Mouse (Mus musculus) G1E (cell line): ENCODE results near the gene Rpl22l1. TPM values are rescaled to one million over a fixed set of nuclear protein-coding genes. Genes with fewer than 3 reads are reported as not detected.
A peak's percentile ranks its signal among the peaks of the same experiment; 100 is the strongest.

ENCODE experiments used
- ATAC-seq: 2 replicates; pipeline ENCODE4 v1.8.0; 2016; ENCODE audit warnings: mild to moderate bottlenecking; ENCODE audit not compliant: insufficient number of reproducible peaks, poor library complexity, low FRiP score, severe bottlenecking; ENCODE audit errors: extremely low read depth
- DNase-seq: peaks from one replicate; pipeline ENCODE4 v3.0.0; 2012; ENCODE audit warnings: low spot score
- H3K27me3 ChIP-seq: 2 replicates; pipeline ENCODE4 v1.6.1; 2012; ENCODE audit warnings: mild to moderate bottlenecking, low read length, inconsistent platforms; ENCODE audit not compliant: insufficient read depth
- H3K36me3 ChIP-seq: replicated peaks from 2 replicates; pipeline ENCODE3; 2012; ENCODE audit warnings: mild to moderate bottlenecking, inconsistent platforms
- H3K4me1 ChIP-seq: 2 replicates; pipeline ENCODE4 v1.6.1; 2012; ENCODE audit warnings: low read depth, low read length, inconsistent platforms, mixed read lengths; ENCODE audit not compliant: insufficient read depth
- H3K4me3 ChIP-seq: 2 replicates; pipeline ENCODE4 v1.5.1; 2012; ENCODE audit warnings: low read depth, mild to moderate bottlenecking, inconsistent platforms, low read length, moderate library complexity, mixed read lengths
- H3K9me3 ChIP-seq: replicated peaks from 2 replicates; pipeline ENCODE4 v1.6.1; 2012; ENCODE audit warnings: inconsistent platforms
- CTCF ChIP-seq: IDR thresholded peaks from 2 replicates; pipeline ENCODE4 v1.5.1; 2012; ENCODE audit warnings: low read depth, low read length, inconsistent platforms, mixed read lengths
- GATA1 ChIP-seq: IDR thresholded peaks from 2 replicates; pipeline ENCODE4 v1.6.1; 2012; ENCODE audit warnings: borderline replicate concordance, low read length, inconsistent platforms, mixed read lengths
- GATA2 ChIP-seq: IDR thresholded peaks from 2 replicates; pipeline ENCODE4 v1.6.1; 2012; ENCODE audit warnings: low read depth, low read length, inconsistent platforms, borderline replicate concordance
- POLR2AphosphoS5 ChIP-seq: IDR thresholded peaks from 2 replicates; pipeline ENCODE4 v1.6.1; 2012; ENCODE audit warnings: low read depth, low read length, inconsistent platforms; ENCODE audit not compliant: insufficient replicate concordance
- TAL1 ChIP-seq: conservative IDR thresholded peaks from 2 replicates; pipeline ENCODE4 v1.6.1; 2012; ENCODE audit warnings: low read depth, low read length, inconsistent platforms, mixed read lengths
- polyA plus RNA-seq: library from polyadenylated mRNA; stranded (reverse); fragments of >175 nt; gene quantifications from 2 replicates; pipeline ENCODE4 v1.2.3, GENCODE M21; 2012
- total RNA-seq, 2 experiments: library from RNA; stranded (forward) in 1 of 2; stranded (reverse) in 1 of 2; fragments of 200-1000 nt in 1 of 2; fragments of >200 nt in 1 of 2; fragmentation: Nextera tagmentation in 1 of 2; gene quantifications; 2 replicates each; pipeline ENCODE4 v1.2.3; 2014 to 2017

Gene Rpl22l1
- total and polyA plus RNA-seq, 3 experiments = 20.6 to 465 (median 119) TPM

DNA sequence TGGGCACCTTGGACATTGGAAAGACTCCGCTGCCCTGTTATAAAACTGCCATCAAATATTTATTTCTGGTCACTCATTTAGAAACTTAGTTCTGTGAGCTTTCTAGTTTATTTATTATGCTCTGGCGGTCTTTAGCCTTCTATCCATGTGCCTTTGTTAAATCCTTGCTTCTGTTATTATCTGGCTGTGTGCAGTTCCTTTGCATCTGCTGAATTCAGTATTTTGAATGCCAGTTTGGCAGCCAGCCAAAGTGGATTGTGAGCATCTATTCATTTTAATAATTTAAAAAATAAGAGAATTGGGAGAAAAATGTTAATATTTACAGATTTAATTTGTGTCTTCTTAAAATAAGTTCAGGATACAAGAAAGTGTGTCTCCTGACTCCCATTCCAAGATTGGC, 21.1 kb upstream of the Rpl22l1 start:
- Histone ChIP-seq H3K9me3 (peaks cover 4% of the 10 kb centered on the region; the same call in 1 of the 2 replicates), H3K4me1 (peaks cover 70% of the 10 kb centered on the region), H3K36me3 (peaks cover 48% of the 10 kb centered on the region), H3K27me3 (no peaks in the 10 kb centered on the region), H3K4me3 (no peak overlapping the region)
- ATAC-seq (no peak), DNase-seq (no peak)
- TF ChIP-seq GATA2 (no peak), GATA1 (no peak), TAL1 (no peak), POLR2AphosphoS5 (no peak), CTCF (no peak)

DNA sequence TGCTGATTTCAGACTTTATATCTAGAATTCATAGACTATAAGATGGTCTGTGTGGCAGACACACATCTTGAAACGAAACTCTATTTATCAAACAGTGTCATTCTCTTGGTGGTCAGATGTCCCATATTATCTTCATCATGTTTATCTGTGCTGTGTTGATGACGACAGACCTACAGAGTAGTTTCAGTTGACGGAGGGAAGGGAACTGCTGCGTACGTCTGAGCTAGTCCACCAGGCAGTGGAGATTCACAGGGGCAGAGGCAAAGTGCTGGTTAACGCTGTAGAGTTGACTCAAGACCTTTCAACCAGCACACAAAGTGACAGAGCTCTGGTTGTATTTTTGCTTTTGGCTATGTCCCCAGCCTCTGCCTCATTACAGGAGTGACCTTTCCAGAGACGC, 10.4 kb upstream of the Rpl22l1 start:
- TF ChIP-seq TAL1 (no peak), GATA1 (no peak), POLR2AphosphoS5 (no peak), GATA2 (no peak), CTCF (no peak)

DNA sequence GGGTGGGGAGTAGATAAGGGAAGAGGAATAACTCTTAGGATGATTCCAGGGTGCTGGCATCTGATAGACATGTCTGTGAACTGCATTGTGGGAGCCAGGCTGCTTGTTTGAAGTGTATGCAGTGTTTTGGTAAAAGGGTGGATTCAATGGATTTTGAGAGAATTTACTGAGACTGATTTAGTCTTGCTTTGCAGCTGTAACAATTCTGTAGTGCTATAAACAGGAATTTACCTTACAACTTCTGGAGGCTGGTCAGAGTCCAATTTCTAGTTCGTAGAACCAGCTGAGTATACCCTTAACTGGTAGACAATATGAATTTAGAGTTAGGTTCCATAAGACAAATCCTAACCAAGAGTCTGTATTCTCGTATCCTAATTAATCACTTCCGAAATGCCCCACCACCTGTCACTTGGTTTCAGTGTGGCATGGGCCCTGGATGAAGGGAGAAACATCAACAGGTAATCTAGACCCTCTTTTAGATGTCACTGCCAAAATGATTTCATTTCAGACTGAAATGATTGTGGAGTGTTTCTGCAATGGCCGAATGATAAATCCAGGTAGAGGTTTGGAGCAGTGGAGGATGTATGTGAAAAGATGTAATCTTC, 2.9 kb downstream of the Rpl22l1 start:
- no peak for DNase-seq
- TF ChIP-seq GATA2 (no peak), GATA1 (no peak), TAL1 (no peak), POLR2AphosphoS5 (peak; percentile 53; the same call in 1 of the 2 replicates), CTCF (no peak)
- H3K4me1 ChIP-seq = peaks cover 23% of the 10 kb centered on the region
- no peak overlapping the region for H3K4me3 ChIP-seq
- ATAC-seq = no peak
- no peaks in the 10 kb centered on the region for H3K9me3 ChIP-seq
- no peaks in the 10 kb centered on the region for H3K27me3 ChIP-seq
- peaks cover 33% of the 10 kb centered on the region for H3K36me3 ChIP-seq

More for the DNA sequence above, 10.4 kb upstream of the Rpl22l1 start:
- no peak for DNase-seq
- Histone ChIP-seq H3K4me3 (no peak overlapping the region), H3K27me3 (no peaks in the 10 kb centered on the region), H3K4me1 (peaks cover 28% of the 10 kb centered on the region), H3K36me3 (peaks cover 47% of the 10 kb centered on the region), H3K9me3 (no peaks in the 10 kb centered on the region)
- ATAC-seq = no peak

DNA sequence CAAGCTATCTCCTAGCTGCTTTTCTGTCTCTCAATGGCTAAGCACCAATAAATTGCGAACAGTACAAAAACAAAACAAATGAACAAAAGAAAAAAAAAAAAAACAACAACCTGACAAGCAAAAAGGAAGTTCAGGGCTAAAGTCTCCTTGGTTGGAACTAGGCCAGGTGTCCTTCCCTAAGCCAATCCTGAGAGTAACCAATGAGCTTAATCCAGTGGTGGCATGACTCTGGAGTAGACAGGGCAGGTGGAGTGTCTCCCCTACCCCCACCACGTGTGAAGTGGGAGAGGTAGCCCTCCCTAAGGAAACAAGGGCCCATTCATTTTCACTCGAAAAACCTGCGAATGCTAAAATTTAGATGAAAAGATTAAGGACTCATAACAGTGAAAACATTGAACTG, 6.2 kb downstream of the Rpl22l1 start:
- no peak for DNase-seq
- TF ChIP-seq CTCF = no peak
- no peak for TF ChIP-seq TAL1
- no peak for TF ChIP-seq GATA1
- Histone ChIP-seq H3K9me3 (no peaks in the 10 kb centered on the region), H3K36me3 (peaks cover 33% of the 10 kb centered on the region), H3K4me1 (peaks cover 17% of the 10 kb centered on the region), H3K4me3 (no peak overlapping the region), H3K27me3 (no peaks in the 10 kb centered on the region)
- ATAC-seq = no peak

DNA sequence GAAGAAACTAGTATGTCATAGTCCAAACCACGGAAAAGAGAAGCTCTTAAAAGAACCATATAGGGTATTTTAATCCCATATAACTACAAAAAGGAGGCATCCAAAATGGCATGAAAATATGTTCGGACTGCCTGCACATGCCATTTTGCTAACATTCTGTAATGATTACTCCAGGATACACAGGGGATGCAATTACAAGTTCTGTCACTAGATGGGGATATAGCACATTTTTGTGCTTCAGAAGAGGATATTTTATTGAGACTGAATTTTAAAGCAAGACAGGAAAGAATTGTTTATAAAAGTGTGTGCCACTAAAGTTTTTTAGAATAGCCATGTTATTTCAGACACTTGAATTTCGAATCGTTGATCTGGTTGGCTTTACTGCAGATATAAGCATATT, 9.1 kb downstream of the Rpl22l1 start:
- no peak for TF ChIP-seq GATA2
- peak; percentile 71 for TF ChIP-seq CTCF
- Histone ChIP-seq H3K36me3 (peaks cover 10% of the 10 kb centered on the region), H3K4me1 (peaks cover 9% of the 10 kb centered on the region), H3K4me3 (no peak overlapping the region), H3K27me3 (peaks cover 2% of the 10 kb centered on the region; the same call in 1 of the 2 replicates), H3K9me3 (no peaks in the 10 kb centered on the region)
- ATAC-seq (peak; percentile 34; the same call in 1 of the 2 replicates), DNase-seq (peak; percentile 27)

DNA sequence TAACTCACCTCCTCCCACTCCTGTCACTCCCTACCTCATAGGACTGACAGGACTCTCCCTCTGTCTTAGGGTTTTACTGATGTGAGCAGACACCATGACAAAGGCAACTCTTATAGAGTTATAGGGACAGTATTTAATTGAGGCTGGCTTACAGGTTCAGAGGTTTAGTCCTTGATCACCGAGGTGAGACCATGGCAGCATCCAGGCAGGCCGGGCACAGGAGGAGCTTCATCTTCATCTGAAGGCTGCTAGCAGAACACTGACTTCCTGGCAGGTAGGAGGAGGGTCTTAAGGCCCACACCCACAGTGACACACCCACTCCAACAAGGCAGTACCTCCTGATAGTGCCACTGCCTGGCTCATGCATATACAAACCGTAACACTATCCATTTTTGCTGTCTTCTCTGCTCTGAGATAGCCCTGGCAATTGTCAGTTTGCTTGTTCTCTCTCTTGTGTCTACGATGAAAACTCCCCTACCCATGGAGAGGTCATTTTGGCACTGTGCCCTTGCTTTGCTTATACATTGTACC, 10.8 kb downstream of the Rpl22l1 start:
- peaks cover 9% of the 10 kb centered on the region for H3K4me1 ChIP-seq
- peaks cover 5% of the 10 kb centered on the region for H3K27me3 ChIP-seq
- TF ChIP-seq GATA2 = no peak
- TF ChIP-seq CTCF = no peak
- TF ChIP-seq POLR2AphosphoS5 = no peak
- TF ChIP-seq GATA1 = no peak
- TF ChIP-seq TAL1 = no peak
- H3K36me3 ChIP-seq = no peaks in the 10 kb centered on the region
- ATAC-seq = no peak
- no peak overlapping the region for H3K4me3 ChIP-seq
- no peaks in the 10 kb centered on the region for H3K9me3 ChIP-seq
- DNase-seq = no peak
